Comparison of ENCODE assay signal across 17 mouse cellular contexts in the genomic region with DNA sequence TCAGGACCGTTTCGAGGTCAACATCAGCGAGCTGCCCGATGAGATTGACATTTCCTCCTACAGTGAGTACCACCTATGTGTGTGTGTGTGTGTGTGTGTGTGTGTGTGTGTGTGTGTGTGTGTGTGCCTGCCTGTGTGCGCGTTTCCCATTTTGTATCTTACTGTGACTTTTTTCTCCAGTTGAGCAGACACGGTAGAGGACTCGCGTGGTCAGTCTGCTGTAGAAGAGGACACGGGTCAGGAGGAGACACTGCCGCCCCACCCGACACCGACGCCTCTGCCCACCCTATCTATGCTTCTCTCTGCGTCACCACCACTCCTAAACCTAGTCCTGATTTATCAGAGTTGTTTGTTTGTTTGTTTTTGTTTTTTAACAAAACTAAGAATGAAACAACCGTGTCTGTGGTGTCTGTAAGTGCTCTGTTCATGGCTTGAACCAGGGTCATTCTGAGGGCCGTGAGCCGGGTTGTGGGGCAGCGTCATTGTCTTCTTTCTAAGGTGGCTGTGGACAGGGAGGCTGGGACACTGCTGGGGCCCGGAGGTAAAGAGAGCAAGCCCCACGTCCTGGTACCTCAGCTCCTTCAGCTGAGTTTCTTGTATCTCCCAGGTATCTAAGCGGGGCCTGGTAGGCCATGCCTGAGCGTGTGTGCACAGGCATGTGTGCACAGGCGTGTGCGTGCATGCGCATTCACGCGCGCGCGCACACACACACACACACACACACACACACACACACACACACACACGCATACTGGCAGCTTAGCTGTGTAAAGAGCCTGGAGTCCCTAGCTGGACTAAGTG. TPM values are rescaled to one million over a fixed set of nuclear protein-coding genes. Genes with fewer than 3 reads are reported as not detected.
A peak's percentile ranks its signal among the peaks of the same experiment; 100 is the strongest.
DNase-seq lines count a peak whose midpoint lies in the region; ATAC-seq and TF ChIP-seq lines count a peak whose summit lies in the region.
"Had no signal": no experiment of that assay in that cellular context is flagged by ENCODE, and none has a peak within 500 bp of the region (broad histone marks: within the 10 kb centered on the region; RNA-seq: fewer than 3 reads in every experiment).

No protein-coding gene starts in this region.

- H3K27me3 ChIP-seq in kidney, embryonic 16.5 days (ENCODE audit: insufficient read depth, low read length), result no peaks in the 10 kb centered on the region
- no peaks in the 10 kb centered on the region for H3K27me3 ChIP-seq in stomach, embryonic 14.5 days (ENCODE audit: control insufficient read depth, insufficient read depth, low read length)
- no peaks in the 10 kb centered on the region for H3K27me3 ChIP-seq in stomach, postnatal 0 days (ENCODE audit: control insufficient read depth, insufficient read depth, low read length)

- H3K27ac ChIP-seq in kidney, embryonic 16.5 days (ENCODE audit: low read length), result no peak overlapping the region
- no peak overlapping the region for H3K27ac ChIP-seq in stomach, embryonic 14.5 days (ENCODE audit: low read length)
- no peak overlapping the region for H3K27ac ChIP-seq in stomach, postnatal 0 days (replicated peaks)

- TF ChIP-seq CTCF in stomach, postnatal 0 days (IDR thresholded peaks at IDR 0.05; ENCODE audit: low read depth), result no peak

- H3K4me3 ChIP-seq in kidney, embryonic 16.5 days (ENCODE audit: low read length), result no peak overlapping the region
- H3K4me3 ChIP-seq in stomach, embryonic 14.5 days (ENCODE audit: low read depth, low read length), result no peak overlapping the region
- no peak overlapping the region for H3K4me3 ChIP-seq in stomach, postnatal 0 days (ENCODE audit: low read depth, low read length)
- H3K4me3 ChIP-seq: megakaryocyte, embryonic 14.5 days had no signal

- ATAC-seq in kidney, embryonic 16.5 days (ENCODE audit: low FRiP score, low TSS enrichment), result 0 out of 2 replicates have a peak, but pooled peaks have one; percentile 2
- 0 out of 2 replicates have a peak, but pooled peaks have one; percentile 1 for ATAC-seq in stomach, embryonic 14.5 days (ENCODE audit: insufficient number of reproducible peaks, insufficient read depth, low FRiP score, low read depth)
- ATAC-seq in stomach, postnatal 0 days (ENCODE audit: low FRiP score, low TSS enrichment), result no peak

- H3K9me3 ChIP-seq in kidney, embryonic 16.5 days (ENCODE audit: low read length), result no peaks in the 10 kb centered on the region
- no peaks in the 10 kb centered on the region for H3K9me3 ChIP-seq in stomach, embryonic 14.5 days (ENCODE audit: control insufficient read depth, low read depth, low read length)
- no peaks in the 10 kb centered on the region for H3K9me3 ChIP-seq in stomach, postnatal 0 days (ENCODE audit: control insufficient read depth, low read length)
- H3K9me3 ChIP-seq: megakaryocyte, embryonic 14.5 days had no signal

- peak; percentile 20 for DNase-seq in cerebellum, adult 9-11 months
- DNase-seq in cerebellum, postnatal 4 days (ENCODE audit: low spot score in 2 of 2), result no peak
- no peak for DNase-seq in kidney, postnatal 36 days
- no peak for DNase-seq in stomach, postnatal 0 days (ENCODE audit: low spot score)
- no peak for DNase-seq in right cerebral cortex, postnatal 36 days (ENCODE audit: low spot score in 2 of 2)
- DNase-seq in gastrocnemius, postnatal 10 days, result no peak
- DNase-seq: heart, postnatal 14 days; spleen, adult 18-20 months had no signal

- H3K4me2 ChIP-seq in kidney, embryonic 16.5 days (replicated peaks; ENCODE audit: low read depth, low read length), result no peak overlapping the region
- H3K4me2 ChIP-seq in stomach, embryonic 14.5 days (replicated peaks; ENCODE audit: low read depth, low read length), result no peak overlapping the region
- no peak overlapping the region for H3K4me2 ChIP-seq in stomach, postnatal 0 days (replicated peaks; ENCODE audit: low read depth)
- H3K4me2 ChIP-seq: liver, embryonic 11.5 days had no signal

- H3K36me3 ChIP-seq in kidney, embryonic 16.5 days (ENCODE audit: insufficient read depth, low read length), result peaks cover 53% of the 10 kb centered on the region
- peaks cover 56% of the 10 kb centered on the region for H3K36me3 ChIP-seq in stomach, embryonic 14.5 days (ENCODE audit: control insufficient read depth, insufficient read depth, low read length)
- H3K36me3 ChIP-seq in stomach, postnatal 0 days (ENCODE audit: control insufficient read depth, insufficient read depth, low read length), result peaks cover 33% of the 10 kb centered on the region

- no peak for TF ChIP-seq EP300 in stomach, postnatal 0 days (optimal IDR thresholded peaks at IDR 0.05)

- WGBS in kidney, embryonic 16.5 days, result 82% methylated on average over 32 of the region's 32 CpGs
- 82% methylated on average over 32 of the region's 32 CpGs for WGBS in stomach, embryonic 14.5 days
- 75% methylated on average over 32 of the region's 32 CpGs for WGBS in stomach, postnatal 0 days

- H3K4me1 ChIP-seq in kidney, embryonic 16.5 days (ENCODE audit: insufficient read depth, low read length), result 0 out of 2 replicates have a peak, but pooled peaks cover 5% of the 10 kb centered on the region
- no peaks in the 10 kb centered on the region for H3K4me1 ChIP-seq in stomach, embryonic 14.5 days (ENCODE audit: control insufficient read depth, insufficient read depth, low read length)
- no peaks in the 10 kb centered on the region for H3K4me1 ChIP-seq in stomach, postnatal 0 days (replicated peaks; ENCODE audit: control insufficient read depth, insufficient read depth)

- no peak overlapping the region for H3K9ac ChIP-seq in kidney, embryonic 16.5 days (replicated peaks; ENCODE audit: low read length)
- H3K9ac ChIP-seq in stomach, embryonic 14.5 days (replicated peaks; ENCODE audit: low read depth, low read length), result no peak overlapping the region
- no peak overlapping the region for H3K9ac ChIP-seq in stomach, postnatal 0 days (ENCODE audit: low read length)

RNA-seq across cellular contexts. Expression of a gene that starts 9.0 kb away (rescaled TPM):
- polyA plus RNA-seq in kidney, embryonic 16.5 days (2015; fragmentation: Nextera tagmentation; extraction: Ambion mirVana), result 73.6 and 87.2 TPM in 2 replicates
- polyA plus RNA-seq in stomach, embryonic 14.5 days (2014; fragmentation: Nextera tagmentation; extraction: Ambion mirVana), result 77.6 and 83.3 TPM in 2 replicates
- 303 and 307 TPM in 2 replicates for polyA plus RNA-seq in stomach, postnatal 0 days (2015; fragmentation: Nextera tagmentation; extraction: Ambion mirVana)
- total RNA-seq in gastrocnemius, postnatal 10 days (2021), result 10 to 100 TPM; 39.3 to 47.2 TPM

RNA-seq across cellular contexts. Expression of a gene that starts 11.9 kb away (rescaled TPM):
- 553 and 556 TPM in 2 replicates for polyA plus RNA-seq in kidney, embryonic 16.5 days (2015; fragmentation: Nextera tagmentation; extraction: Ambion mirVana)
- polyA plus RNA-seq in stomach, embryonic 14.5 days (2014; fragmentation: Nextera tagmentation; extraction: Ambion mirVana), result 467 and 480 TPM in 2 replicates
- polyA plus RNA-seq in stomach, postnatal 0 days (2015; fragmentation: Nextera tagmentation; extraction: Ambion mirVana), result 143 and 145 TPM in 2 replicates
- total RNA-seq in gastrocnemius, postnatal 10 days (2021), result 100 to 1,000 TPM; 147 to 169 TPM

RNA-seq across cellular contexts. Expression of a gene that starts 17.9 kb away (rescaled TPM):
- polyA plus RNA-seq in kidney, embryonic 16.5 days (2015; fragmentation: Nextera tagmentation; extraction: Ambion mirVana), result 11.6 TPM in 2 replicates
- polyA plus RNA-seq in stomach, embryonic 14.5 days (2014; fragmentation: Nextera tagmentation; extraction: Ambion mirVana), result 3.5 and 3.8 TPM in 2 replicates
- 7.4 and 7.5 TPM in 2 replicates for polyA plus RNA-seq in stomach, postnatal 0 days (2015; fragmentation: Nextera tagmentation; extraction: Ambion mirVana)
- total RNA-seq in gastrocnemius, postnatal 10 days (2021), result 10 to 100 TPM in 1 of 2 experiments, 1 to 10 TPM in 1; 9.9 to 11.1 TPM

RNA-seq across cellular contexts. Expression of a gene that starts 20.0 kb away (rescaled TPM):
- polyA plus RNA-seq in kidney, embryonic 16.5 days (2015; fragmentation: Nextera tagmentation; extraction: Ambion mirVana), result 5.8 and 8.5 TPM in 2 replicates
- 8.1 and 8.5 TPM in 2 replicates for polyA plus RNA-seq in stomach, embryonic 14.5 days (2014; fragmentation: Nextera tagmentation; extraction: Ambion mirVana)
- 3.0 and 3.6 TPM in 2 replicates for polyA plus RNA-seq in stomach, postnatal 0 days (2015; fragmentation: Nextera tagmentation; extraction: Ambion mirVana)
- total RNA-seq in gastrocnemius, postnatal 10 days (2021), result 1 to 10 TPM; 2.1 to 3.3 TPM

RNA-seq across cellular contexts. Expression of a gene that starts 32.9 kb away (rescaled TPM):
- polyA plus RNA-seq in kidney, embryonic 16.5 days (2015; fragmentation: Nextera tagmentation; extraction: Ambion mirVana), result 0.56 and 0.62 TPM in 2 replicates
- not detected in 2 replicates for polyA plus RNA-seq in stomach, embryonic 14.5 days (2014; fragmentation: Nextera tagmentation; extraction: Ambion mirVana)
- polyA plus RNA-seq in stomach, postnatal 0 days (2015; fragmentation: Nextera tagmentation; extraction: Ambion mirVana), result 0.27 and 0.33 TPM in 2 replicates
- total RNA-seq in gastrocnemius, postnatal 10 days (2021), result not detected
- total RNA-seq: common myeloid progenitor, adult 5-6 weeks; ES-E14; neutrophil, adult 5-6 weeks had no signal
- polyA plus RNA-seq: C2C12; large intestine, adult 2 months; liver, embryonic 11.5 days had no signal
